Mouse (Mus musculus) heart, adult 11 months (tissue): ENCODE results near the gene Fblim1.
"Not testable (repeated sequence)": the region's sequence is repeated elsewhere in the genome, so short reads cannot be mapped to it uniquely, and the experiment has no call there.

Experiments
- DNase-seq: peaks from one replicate; pipeline ENCODE4 v3.0.0; 2022

The Fblim1 gene

GRCm38 (mm10) chr4:141599251-141600141 lies 6.4 kb downstream of the Fblim1 start:
- peak; percentile 97 for DNase-seq

- no peak for DNase-seq
These were observed 7.0 kb downstream of the Fblim1 start for GRCm38 (mm10) chr4:141598894-141599250.

DNA sequence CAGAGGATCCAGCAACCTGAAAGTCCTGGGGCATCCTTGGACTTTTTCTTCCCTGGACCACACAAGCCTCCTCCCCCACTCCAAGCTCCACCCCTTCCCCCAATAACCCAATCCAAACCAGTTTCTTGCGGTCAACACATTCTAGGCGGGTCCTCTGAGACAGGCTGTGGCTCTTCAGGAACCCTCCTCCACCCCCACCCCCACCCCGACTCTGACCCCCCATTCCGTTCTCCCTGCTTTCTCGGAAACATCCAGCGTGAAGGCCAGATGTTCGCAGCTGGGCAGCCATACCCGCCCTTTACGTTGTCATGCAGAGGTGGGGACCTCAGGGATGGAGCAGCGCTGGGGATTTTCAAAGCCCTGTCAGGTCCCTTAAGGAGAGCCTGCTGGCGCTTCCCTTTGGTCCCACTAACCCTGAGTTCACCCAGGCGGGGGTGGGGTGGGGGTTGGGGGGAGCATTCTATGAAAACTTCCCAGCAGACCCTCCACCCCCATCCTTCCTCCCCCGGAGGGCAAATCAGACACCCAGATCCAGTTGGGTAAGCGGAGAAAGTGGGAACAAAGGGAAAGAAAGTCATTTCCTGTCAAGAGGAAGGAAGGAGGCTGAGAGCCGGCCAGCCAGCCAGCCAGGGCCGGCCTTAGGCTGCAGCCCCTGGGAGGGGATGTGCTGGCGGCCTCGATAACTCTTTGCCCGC lies 7.5 kb downstream of the Fblim1 start:
- DNase-seq: peak; percentile 97

GRCm38 (mm10) chr4:141596700-141597328 lies 9.1 kb downstream of the Fblim1 start:
- DNase-seq: peak; percentile 98

- peak; percentile 93 for DNase-seq
These were observed 10.2 kb downstream of the Fblim1 start for GRCm38 (mm10) chr4:141595605-141596268.

DNA sequence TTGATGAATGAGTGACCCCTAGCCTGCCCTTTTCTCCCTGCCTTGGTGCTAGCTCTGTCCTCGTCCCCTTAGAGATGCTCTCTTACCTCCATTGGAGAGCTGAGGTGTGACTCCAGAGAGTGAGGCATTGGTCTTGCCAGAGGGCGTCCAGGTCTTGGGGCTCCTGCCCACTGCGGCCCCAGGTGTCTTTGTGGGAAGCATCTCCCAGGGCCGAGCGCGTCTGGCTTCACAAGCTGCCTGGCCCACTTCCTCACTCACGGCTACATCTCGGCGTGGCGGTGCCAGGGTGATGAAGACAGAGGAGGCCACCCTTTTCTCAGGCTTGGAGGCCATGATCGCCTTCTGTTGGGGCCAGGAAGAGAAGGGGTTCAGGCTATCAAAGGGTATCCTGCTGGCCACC lies 10.8 kb downstream of the Fblim1 start:
- DNase-seq: peak; percentile 88

- no peak for DNase-seq
These were observed 14.3 kb downstream of the Fblim1 start for GRCm38 (mm10) chr4:141591547-141591946.

- no peak for DNase-seq
These were observed 22.0 kb downstream of the Fblim1 start for GRCm38 (mm10) chr4:141583919-141584318.

- no peak for DNase-seq
These were observed 24.8 kb downstream of the Fblim1 start for GRCm38 (mm10) chr4:141581051-141581450.

DNA sequence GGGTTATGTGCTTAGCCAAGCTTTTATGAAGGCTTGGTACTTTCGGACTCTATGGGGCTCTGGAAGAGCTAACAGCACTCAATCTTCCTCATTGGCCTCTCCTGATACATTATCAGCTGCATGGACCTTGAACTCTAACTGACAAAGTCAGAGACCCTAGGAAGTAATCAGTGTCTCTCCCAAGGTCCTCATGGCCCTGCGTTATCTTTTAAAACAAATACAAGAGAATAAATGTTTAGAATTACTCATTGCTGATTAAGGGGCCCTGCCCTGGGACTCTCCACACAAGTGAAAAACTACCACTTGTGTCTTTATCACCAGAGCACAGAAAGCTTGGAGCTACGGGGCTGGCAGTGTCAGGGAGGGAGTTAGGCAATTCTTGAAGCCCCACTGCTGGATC lies 27.1 kb downstream of the Fblim1 start:
- DNase-seq: no peak

DNA sequence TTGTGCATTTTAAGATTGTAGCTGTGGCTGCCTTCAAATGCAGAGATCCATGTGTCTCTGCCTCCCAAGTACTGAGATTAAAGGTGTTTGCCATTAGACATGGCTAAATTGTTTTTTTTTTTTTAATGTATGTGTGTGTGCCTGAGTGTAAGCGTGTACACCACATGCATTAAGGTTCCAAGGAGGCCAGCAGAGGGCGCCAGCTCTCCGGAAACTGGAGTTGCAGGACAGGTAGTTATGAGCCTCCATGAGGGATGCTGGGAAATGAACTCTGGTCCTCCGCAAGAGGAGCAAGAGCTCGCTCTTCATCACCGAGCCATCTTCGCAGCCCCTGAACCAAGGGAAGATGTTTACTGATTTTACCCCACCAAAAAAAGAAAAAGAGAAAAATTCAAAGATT lies 29.0 kb downstream of the Fblim1 start:
- no peak for DNase-seq

DNA sequence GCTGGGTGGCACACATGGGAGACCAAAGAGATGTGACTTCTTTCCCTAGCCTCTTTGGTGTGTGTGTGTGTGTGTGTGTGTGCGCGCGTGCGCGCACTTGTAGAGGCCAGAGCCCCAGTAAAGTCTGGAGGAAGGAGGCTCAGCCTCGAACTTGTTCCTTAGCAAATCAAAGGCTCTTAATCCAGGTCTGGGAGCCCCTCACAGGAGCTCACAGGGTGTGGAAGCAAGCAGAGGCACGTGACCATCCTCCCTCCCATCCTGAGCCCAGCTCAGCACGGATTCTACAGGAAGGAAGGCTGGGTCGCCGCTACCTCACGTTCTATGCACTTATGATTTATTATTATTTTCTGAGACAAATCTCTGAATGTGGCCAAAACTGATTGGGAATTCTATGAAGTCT lies 29.5 kb downstream of the Fblim1 start:
- no peak for DNase-seq

DNA sequence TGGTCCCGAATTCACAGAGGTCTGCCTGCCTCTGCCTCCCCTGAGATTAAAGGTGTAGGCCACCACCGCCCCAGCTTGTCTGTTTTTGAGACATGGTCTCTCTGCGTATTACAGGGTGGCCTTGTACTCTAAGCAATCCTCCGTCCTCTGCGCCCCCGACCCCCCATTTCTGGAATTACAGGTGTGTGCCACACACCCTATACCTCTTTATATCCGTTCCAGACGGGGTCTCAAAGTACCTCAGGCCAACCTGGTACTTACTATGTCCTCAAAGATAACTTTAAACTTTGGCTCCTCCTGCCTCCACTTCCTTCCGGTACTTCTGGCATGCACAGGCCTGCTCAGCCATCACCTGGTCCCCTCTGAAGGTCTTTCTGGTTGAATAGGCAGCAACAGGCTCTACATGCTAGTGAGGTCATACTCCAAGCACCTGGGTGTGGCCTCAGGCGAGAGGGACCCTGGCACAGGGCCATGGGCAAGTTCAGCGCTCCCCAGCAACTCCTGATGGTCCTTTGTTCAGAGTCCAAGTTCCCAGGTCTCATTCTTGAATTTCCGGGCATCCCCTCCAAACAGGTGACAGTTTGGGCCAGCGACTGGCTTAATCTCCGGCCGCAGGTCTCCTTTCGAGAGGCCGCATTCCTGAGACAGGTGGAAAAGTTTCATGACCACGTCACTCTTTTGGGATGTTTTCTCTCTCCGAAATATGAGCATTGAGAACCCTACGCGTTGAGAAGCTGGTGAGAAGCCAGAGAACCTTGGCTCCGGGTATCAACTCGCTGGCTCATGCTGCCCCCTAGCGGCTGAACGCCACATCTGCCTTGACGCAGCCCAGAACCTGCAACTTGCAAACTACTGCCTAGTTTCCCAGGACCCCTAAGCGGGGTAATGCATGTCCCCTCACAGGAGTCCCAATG lies 30.9 kb downstream of the Fblim1 start:
- peak; percentile 97 for DNase-seq

GRCm38 (mm10) chr4:141573359-141573966 lies 32.4 kb downstream of the Fblim1 start:
- DNase-seq: peak; percentile 95

DNA sequence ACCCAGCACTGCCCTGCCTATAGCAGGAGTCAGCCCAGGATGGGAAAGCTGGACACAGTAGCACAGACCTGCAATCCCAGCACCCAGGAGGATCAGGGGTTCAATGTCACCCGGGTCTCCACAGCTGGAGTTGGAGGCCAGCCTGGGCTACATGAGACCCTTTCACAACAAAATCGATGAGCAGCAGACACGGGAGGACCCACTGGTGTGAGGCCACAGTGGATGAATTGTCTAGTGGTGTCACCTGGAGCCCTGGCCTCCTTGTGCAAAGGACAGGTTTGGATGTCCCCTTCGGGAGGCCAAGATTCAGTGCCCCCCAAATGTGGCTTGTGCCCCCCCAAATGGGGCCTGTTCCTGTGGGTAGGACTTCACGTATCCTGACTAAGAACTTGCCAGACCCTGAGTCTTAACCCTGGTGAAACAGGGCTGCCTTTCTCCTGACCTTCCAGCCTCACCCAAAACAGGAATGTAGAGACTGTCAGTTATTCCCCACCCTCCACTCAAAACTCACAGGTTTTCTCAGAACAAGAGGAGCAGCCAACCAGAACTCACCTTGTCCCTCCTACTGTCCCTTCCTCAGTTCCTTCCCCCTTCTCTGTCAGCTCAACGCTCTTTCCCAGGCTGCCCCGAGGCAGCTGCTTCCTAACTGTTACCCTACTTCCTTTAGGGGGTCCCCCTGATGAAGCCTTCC lies 33.1 kb downstream of the Fblim1 start:
- peak; percentile 93 for DNase-seq

DNA sequence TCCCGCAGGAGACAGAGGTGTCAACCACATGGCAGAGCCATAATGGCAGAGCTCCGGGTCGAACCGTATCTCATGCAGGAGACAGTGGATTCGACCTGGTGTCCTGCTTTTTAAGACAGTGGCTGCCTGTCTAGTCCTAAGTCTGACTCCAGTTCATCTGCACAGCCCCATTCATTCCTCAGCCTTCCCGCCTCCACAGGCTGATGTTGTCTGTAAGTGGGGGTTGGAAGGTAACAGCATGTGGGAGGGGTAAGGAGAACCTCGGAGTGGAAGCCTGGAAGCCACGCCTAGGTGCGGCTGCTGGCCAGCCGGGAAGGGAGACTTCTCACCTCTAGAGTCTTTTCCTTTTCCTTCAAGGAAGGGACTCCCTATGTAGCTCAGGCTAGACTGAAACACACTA lies 34.0 kb downstream of the Fblim1 start:
- DNase-seq: peak; percentile 94

GRCm38 (mm10) chr4:141571337-141571739 lies 34.6 kb downstream of the Fblim1 start:
- peak; percentile 97 for DNase-seq

DNA sequence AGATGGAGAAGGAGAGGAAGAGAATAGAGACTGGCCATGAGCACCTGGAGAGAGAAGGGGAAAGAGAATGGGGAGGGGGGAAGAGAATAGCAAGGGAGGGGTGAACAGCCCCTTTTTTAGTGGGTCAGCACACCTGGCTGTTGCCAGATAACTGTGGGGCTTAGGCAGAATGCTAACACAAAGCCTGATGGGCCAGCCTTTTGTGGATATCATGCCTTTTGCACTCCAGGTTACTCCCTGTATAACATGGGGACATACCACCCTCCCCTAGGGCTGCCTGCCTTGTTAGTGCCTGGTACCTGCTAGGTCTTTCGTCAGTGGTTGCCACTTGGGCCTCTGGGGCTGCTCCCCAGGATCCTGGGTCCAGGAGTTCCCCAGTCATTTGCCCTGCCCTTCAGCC lies 35.1 kb downstream of the Fblim1 start:
- DNase-seq: no peak

GRCm38 (mm10) chr4:141570004-141570403 lies 35.9 kb downstream of the Fblim1 start:
- peak; percentile 98 for DNase-seq

- DNase-seq: no peak
These were observed 36.9 kb downstream of the Fblim1 start for GRCm38 (mm10) chr4:141568966-141569365.

DNA sequence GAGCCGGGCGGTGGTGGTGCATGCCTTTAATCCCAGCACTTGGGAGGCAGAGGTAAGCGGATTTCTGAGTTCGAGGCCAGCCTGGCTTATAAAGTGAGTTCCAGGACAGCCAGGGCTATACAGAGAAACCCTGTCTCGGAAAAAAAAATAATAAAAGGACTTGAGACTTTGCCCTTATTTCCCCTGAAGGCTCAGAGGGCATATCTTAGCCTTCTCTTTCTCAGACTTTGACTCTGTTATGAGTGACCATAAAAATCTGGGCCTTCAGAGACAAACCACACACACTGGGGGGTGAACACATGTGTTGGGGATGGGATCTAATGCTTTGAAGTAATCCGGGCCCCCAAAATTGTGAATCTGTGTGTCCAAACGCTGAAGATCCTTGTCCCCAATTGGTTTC lies 38.7 kb downstream of the Fblim1 start:
- DNase-seq: not testable (repeated sequence)
